Mouse (Mus musculus) ES-E14 (cell line): Measurements from ENCODE around the gene Cbr4.

Experiments used
- HCFC1 ChIP-seq: IDR thresholded peaks from 2 replicates; pipeline ENCODE4 v1.6.1; 2012; ENCODE audit warnings: low read length, inconsistent platforms, borderline replicate concordance; ENCODE audit not compliant: insufficient read depth
- MAFK ChIP-seq: IDR thresholded peaks from 2 replicates; pipeline ENCODE4 v1.6.1; 2014; ENCODE audit warnings: mild to moderate bottlenecking, low read depth, low read length, inconsistent platforms; ENCODE audit not compliant: insufficient read depth
- ZC3H11A ChIP-seq: IDR thresholded peaks from 2 replicates; pipeline ENCODE4 v1.6.1; 2012; ENCODE audit warnings: low read depth, mild to moderate bottlenecking, inconsistent platforms, low read length, borderline replicate concordance
- ZNF384 ChIP-seq: IDR thresholded peaks from 2 replicates; pipeline ENCODE4 v1.6.1; 2012; ENCODE audit warnings: low read depth, low read length, inconsistent platforms

DNA sequence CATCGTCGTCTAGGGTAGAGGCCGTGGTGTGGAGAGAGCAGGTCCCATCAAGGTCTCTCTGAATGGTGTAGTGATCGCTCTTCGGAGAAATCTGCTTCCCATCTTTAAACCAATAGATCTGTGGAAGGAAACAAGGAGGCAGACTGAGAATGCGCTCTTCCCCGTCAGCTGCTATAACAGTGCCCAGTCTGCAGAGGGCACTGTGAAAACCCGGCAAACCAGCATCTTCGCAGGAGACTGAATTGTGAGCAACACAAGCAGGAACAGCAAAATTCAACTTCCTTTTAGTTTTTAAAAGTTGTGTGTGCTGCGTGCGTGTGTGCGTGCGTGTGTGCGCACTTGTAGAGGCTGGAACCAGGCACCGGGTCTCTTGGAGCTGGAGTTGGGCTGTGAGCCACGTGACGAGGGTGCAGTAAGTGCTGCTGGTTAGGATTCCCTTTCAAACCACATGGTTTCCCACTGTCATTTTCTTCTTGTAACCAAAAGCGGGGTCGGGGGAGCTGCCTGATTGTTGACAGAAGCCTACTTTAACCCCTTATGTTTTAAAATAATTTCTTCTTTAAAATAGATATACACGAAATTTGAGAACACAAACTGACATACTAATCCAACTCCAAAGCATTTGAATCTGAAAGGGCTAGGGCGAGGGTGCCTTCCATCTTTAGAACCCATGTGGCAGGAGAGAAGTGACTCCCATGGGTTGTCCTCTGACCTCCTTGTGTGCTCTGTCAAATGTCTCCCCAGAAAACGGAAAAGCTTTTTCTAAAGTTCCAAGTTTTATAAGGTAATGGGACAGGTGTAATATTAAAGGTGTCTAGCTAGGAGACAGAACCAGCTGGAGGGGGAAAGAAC, 44.6 kb downstream of the Cbr4 start:
- no peak for TF ChIP-seq HCFC1
- no peak for TF ChIP-seq ZC3H11A
- TF ChIP-seq ZNF384, result no peak
- TF ChIP-seq MAFK, result no peak
